Mouse (Mus musculus) left cerebral cortex, adult 2 months (tissue): ENCODE results near the gene Trim30b. TPM values are rescaled to one million over a fixed set of nuclear protein-coding genes. Genes with fewer than 3 reads are reported as not detected.
"Not testable (repeated sequence)": the region's sequence is repeated elsewhere in the genome, so short reads cannot be mapped to it uniquely, and the experiment has no call there.

Experiments used
- DNase-seq, 2 experiments: peaks; one replicate each; pipeline ENCODE4 v3.0.0; 2021 to 2022; ENCODE audit warnings: low spot score in 2 of 2, mixed read lengths in 1 of 2; ENCODE audit errors: extremely low spot score in 1 of 2
- H3K27ac ChIP-seq: fragments of 200-600 bp; 2 replicates; pipeline ENCODE4 v1.8.1; 2022
- H3K4me3 ChIP-seq: fragments of 200-600 bp; 2 replicates; pipeline ENCODE4 v1.8.1; 2022
- CTCF ChIP-seq: fragments of 200-600 bp; IDR thresholded peaks from 2 replicates; pipeline ENCODE4 v1.8.1; 2022; ENCODE audit warnings: antibody characterized with exemption, mild to moderate bottlenecking, moderate library complexity
- intact Hi-C: fragments of 180-260 bp; cut with DNase I; formaldehyde crosslinking; loops from one replicate; pipeline ENCODE4 v1.15.1; 2025
- long read RNA-seq, 2 experiments: library from polyadenylated mRNA; stranded (forward); transcript quantifications; one replicate each; pipeline ENCODE4 v2.0.0; 2021; ENCODE audit warnings: borderline mapping rate in 2 of 2
- total RNA-seq, 2 experiments: library from RNA; stranded (reverse); gene quantifications; 2 replicates each; pipeline ENCODE4 v1.2.3; 2021

Gene Trim30b
- not detected for total RNA-seq
- long read RNA-seq, experiment 1: 0 reads
- long read RNA-seq, experiment 2: 0 reads

DNA sequence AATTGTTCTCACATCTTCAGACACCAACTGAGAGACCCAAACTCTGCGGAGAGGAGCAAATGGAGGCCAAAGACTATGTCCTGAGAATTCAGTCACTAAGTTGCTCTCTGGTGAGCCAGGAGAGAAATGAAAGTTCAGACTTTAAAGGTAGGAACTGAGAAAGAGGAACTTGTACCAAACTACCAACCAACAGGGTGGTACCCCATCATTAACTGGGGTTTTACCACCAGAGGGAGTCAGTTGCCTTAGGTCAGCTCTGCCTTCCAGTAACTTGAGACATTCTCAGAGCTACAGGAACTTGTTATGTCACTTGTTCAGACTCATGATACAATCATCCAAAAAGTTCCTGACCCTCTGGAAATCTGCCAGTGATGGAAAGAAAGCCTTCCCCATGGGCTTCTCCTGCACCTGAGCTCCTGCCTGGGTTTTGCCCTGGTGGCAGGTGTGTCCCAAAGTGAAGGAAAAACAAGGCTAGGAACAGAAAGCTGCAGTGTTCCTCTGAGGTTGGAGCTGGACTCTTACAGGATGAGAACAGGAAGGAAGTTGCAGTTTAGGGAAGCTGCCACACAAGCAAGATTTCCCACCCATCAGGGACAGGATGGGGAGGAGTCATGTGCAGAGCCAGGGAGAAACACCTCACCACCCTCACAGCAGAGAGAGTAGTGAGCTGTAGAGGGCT is at the start of gene Trim30b:
Gene Trim30b, minus strand, starts transcription at position 149 of the 679 bp plus-strand sequence.
- Histone ChIP-seq H3K4me3 (no peak within 1 kb of the TSS), H3K27ac (no peak within 1 kb of the TSS)
- DNase-seq: no peak
- intact Hi-C loops: no loop called here
- no peak; the same call in 1 of the 2 replicates for TF ChIP-seq CTCF

DNA sequence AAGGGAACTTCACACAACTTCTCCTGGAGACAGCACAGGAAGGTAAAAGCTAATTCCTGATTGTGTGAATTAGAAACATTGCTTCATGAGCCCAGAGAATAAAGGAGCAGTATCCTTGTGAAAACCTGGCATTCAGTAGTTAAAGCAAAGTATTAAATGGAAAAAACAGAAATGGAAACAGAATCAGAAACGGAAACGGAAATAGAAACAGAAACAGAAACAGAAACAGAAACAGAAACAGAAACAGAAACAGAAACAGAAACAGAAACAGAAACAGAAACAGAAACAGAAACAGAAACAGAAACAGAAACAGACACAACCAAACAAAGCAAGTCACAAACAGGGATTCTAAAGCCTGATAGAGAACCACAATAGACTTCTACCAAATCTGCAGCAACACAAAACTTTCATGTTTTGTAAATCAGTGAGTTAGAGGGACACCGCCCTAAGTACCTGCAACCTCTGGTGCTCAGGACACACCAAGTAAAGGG is 34.8 kb upstream of the Trim30b start:
- H3K27ac ChIP-seq: no peak overlapping the region
- no peak overlapping the region for H3K4me3 ChIP-seq
- intact Hi-C loops: no loop called here
- no peak for TF ChIP-seq CTCF
- no peak for DNase-seq

DNA sequence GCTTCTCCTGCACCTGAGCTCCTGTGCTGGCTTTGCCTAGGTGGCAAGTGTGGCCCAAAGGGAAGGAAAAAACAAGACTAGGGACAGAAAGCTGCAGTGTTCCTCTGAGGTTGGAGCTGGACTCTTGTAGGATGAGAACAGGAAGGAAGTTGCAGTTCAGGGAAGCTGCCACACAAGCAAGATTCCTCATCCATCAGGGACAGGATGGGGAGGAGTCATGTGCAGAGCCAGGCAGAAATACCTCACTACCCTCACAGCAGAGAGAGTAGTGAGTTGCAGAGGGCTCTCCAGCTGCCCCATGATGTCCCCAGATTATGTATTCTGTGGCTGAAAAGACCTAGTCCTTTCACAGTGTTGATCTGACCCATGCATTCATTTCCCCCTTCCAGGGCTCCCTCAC is 31.5 kb upstream of the Trim30b start:
- no peak overlapping the region for H3K27ac ChIP-seq
- TF ChIP-seq CTCF: no peak
- DNase-seq: no peak
- intact Hi-C loops: no loop called here
- H3K4me3 ChIP-seq: no peak overlapping the region

DNA sequence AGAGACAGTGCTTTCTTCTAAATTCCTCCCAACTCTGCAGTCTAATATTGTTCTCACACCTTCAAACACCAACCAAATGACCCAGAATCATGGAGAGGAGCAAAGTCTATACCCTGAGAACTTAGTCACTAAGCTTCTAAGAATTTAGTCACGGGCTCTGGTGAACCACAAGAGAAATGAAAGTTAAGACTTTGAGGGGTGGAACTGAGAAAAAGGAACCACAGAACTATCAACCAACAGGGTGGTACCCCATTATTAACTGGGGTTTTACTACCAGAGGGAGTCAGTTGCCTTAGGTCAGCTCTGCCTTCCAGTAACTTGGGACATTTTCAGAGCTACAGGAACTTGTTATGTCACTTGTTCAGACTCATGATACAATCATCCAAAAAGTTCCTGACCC is 31.0 kb upstream of the Trim30b start, which contains the start of gene Trim30c:
Gene Trim30c, minus strand, starts transcription at position 140 of the 400 bp plus-strand sequence.
- intact Hi-C loops: no loop called here
- DNase-seq: no peak
- TF ChIP-seq CTCF: no peak
- Histone ChIP-seq H3K4me3 (no peak within 1 kb of the TSS), H3K27ac (no peak within 1 kb of the TSS)

DNA sequence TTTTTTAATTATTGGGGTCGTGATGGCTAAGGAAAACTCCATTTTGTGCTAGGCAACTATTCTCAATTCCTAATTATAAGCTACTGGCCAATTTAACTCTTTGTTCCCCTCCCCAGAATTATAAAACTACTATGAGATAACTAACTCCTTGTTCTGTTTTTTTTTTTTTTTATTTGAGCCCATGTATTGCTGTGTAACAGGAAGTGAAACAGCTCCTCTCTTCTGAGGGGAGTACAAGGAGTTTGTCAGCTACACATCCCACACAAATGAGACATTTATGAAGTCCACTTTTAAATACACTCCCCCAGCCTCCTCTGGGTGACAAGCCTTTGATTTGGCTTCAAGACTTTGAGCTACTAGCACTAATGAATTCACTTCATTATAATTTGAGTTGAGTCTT is 28.8 kb upstream of the Trim30b start:
- intact Hi-C loops: no loop called here
- Histone ChIP-seq H3K27ac (no peak overlapping the region), H3K4me3 (no peak overlapping the region)
- TF ChIP-seq CTCF: no peak
- no peak for DNase-seq

DNA sequence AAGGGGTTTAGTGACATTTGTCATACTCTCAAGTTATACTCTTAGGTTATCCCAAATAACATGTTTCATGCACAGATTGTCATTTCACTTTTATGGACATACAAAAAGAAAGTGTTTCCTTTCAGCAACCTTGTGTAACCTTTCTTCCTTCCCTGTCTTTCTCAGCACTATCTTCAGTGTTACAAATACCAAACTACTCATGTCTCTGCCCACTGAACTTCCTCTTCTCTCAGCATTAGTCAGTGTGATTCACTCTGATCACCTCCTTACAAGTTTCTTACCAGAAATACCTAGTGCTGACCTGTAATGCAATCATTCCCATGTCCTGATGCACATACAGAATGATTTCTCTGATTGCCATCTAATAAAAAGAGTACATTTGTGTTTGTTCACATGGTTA is 3.3 kb downstream of the Trim30b start:
- DNase-seq: no peak
- Histone ChIP-seq H3K4me3 (no peak overlapping the region), H3K27ac (no peak overlapping the region)
- TF ChIP-seq CTCF: no peak
- intact Hi-C loops: no loop called here

DNA sequence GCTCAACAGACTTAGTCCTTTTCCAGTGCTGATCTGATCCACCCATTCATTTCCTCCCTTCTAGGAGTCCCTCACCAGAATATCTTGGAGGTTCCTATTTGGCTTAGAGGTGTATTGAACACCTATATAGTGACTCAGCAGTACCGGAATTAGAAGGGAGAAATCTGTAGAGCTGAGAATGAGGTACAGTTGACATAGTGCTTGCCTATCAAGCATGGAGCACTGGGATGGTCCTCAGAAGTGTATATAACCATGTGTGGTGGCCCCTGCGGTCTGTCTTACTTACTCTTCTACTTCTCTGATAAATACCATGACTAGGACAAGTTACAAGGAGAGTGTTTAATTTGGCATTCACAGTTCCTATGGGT is 16.1 kb downstream of the Trim30b start:
- Histone ChIP-seq H3K4me3 (no peak overlapping the region), H3K27ac (no peak overlapping the region)
- intact Hi-C loops: no loop called here
- TF ChIP-seq CTCF: no peak
- no peak for DNase-seq

DNA sequence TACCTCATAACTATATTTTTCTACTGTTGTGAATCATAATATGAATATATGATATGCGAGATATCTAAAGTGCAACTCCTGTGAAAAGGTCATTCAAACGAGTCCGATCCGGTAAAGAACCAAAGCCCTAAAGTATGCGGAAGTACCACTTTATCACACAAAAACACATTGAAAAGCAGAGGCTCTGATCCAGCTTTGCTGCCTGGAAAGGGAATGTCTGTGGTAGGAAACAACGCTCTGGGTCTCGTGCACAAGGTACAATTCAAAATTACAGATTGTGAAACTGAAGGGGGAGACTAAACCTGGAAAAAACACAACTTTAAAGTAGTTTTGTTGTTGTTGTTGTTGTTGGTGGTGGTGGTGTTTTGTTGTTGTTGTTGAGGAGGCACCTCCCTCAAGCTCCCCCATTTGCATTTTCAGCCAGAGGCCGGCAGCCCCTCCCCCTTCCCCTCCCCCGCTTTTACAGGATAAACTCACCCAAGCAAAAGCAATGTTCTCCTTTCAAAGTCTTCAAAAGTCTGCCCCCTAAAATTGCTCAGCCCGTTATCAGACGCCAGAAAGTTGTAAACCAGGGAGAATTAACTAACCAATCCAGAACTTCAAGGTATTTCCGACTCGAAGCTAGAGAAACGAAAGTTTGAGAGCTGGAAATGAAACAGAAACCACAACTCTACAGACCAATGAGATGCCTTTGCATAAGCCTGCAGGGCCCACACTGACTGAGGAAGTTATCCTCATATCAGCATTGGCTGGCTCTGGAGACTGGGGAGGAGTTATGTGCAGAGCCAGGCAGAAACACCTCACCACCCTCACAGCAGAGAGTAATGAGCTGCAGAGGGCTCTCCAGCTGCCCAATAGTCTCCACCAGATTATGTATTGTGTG is 16.7 kb downstream of the Trim30b start, which contains the start of gene Trim12c:
Gene Trim12c, minus strand, starts transcription at position 646 of the 883 bp plus-strand sequence.
- Histone ChIP-seq H3K4me3 (peak within 1 kb of the TSS; percentile 37), H3K27ac (no peak within 1 kb of the TSS)
- intact Hi-C loops: no loop called here
- DNase-seq: no peak
- no peak for TF ChIP-seq CTCF

DNA sequence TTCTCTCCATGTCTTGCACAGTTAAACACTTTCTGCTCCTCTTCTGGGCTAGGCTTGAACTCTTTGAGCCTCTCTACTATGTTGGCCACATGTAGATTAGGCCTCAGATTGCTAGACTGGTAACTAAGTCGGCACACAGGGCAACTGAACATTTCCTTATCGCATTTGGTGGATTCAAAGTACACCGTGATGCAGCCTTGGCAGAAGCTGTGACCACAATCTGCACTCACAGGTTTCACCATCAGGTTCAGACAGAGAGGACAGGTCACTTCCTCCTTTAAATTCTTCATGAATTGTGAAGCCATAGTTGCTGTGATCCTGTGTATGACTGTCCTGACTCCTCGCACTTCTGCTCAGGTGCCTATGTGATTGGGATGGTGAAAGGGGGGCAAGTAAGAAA is 21.6 kb downstream of the Trim30b start:
- intact Hi-C loops, H3K4me3 ChIP-seq, DNase-seq, H3K27ac ChIP-seq: not testable (repeated sequence)

DNA sequence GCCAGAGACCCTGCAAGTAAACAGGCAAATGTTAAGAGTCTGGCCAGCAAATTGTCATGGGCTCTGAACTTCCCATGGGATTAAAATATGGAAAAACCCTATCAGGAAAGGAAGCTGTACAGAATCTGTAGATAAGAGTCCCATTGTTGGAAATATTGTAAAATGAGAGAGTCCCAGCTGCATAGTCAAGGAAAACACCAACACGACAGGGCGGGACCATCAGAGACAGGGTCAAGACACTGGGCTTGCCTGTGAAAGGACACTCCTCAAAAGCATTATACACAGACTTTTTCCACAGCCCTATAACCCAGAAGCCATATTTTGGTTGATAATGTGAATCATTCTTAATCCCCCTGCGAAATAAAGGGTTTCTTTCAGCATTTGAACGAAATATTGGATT is 28.9 kb downstream of the Trim30b start:
- intact Hi-C loops, H3K4me3 ChIP-seq, H3K27ac ChIP-seq, DNase-seq: not testable (repeated sequence)

DNA sequence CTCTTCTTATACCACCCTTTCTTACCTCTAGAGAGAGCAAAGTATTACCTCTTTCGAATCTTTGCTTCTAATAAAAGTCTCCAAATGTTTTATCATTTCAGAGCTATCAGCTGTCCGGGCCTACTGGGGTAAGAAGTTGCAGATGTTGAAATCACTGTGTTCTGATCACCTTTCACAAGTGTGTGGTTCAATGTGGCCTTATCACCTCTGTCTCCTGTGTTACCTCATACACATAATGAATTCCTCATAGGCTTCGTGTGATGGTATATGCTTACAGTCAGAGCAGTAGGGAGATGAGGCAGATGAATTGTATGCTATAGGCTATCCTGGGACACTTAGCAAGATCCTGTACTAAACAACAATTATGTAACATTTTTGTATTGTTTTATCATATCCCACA is 34.1 kb downstream of the Trim30b start:
- H3K4me3 ChIP-seq, DNase-seq, intact Hi-C loops, H3K27ac ChIP-seq: not testable (repeated sequence)

DNA sequence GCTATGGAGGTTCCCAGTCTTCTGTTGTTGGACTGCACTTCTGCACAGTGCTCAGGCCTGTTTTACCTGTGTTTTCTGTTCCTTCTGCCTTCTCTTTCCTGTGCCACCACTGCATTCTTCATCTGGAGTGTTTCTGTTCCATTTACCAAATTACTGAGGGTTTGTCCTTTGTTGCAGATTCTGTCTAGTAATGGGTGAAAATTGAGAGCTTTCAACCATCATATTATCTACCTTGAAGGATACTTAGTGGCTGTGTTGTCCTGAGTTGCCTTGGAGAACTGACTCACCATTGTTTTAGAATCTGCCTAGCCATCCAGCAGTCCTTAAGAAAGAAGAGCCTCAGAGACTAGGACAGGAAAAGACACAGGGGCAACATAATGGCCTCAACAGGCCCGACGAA is 40.5 kb downstream of the Trim30b start, which contains the start of gene Trim34b:
Gene Trim34b, plus strand, starts transcription at position 301 of the 400 bp plus-strand sequence.
- H3K27ac ChIP-seq, H3K4me3 ChIP-seq, DNase-seq, intact Hi-C loops: not testable (repeated sequence)
